Mouse (Mus musculus) midbrain, embryonic 16.5 days (tissue): ENCODE data around the gene Ccnd3. TPM values are rescaled to one million over a fixed set of nuclear protein-coding genes. Genes with fewer than 3 reads are reported as not detected.

ENCODE experiments used
- ATAC-seq: fragments of 200-750 bp; cut with Nextera tagmentation; 2 replicates; pipeline ENCODE4 v1.8.0; 2017; ENCODE audit warnings: moderate TSS enrichment
- H3K27ac ChIP-seq: fragments of 300-500 bp; sonication (generic); 2 replicates; pipeline ENCODE4 v1.5.1; 2014; ENCODE audit warnings: mild to moderate bottlenecking, low read length, mixed read lengths
- H3K27me3 ChIP-seq: fragments of 300-500 bp; sonication (generic); 2 replicates; pipeline ENCODE4 v1.6.1; 2014; ENCODE audit warnings: low read depth, low read length, mixed read lengths; ENCODE audit not compliant: control insufficient read depth, insufficient read depth
- H3K36me3 ChIP-seq: fragments of 300-500 bp; sonication (generic); 2 replicates; pipeline ENCODE4 v1.6.1; 2014; ENCODE audit warnings: mild to moderate bottlenecking, low read length, moderate library complexity, mixed read lengths; ENCODE audit not compliant: control insufficient read depth, insufficient read depth
- H3K4me1 ChIP-seq: fragments of 300-500 bp; sonication (generic); 2 replicates; pipeline ENCODE4 v1.6.1; 2014; ENCODE audit warnings: mild to moderate bottlenecking, low read length, mixed read lengths; ENCODE audit not compliant: control insufficient read depth, insufficient read depth
- H3K4me2 ChIP-seq: fragments of 300-500 bp; sonication (generic); 2 replicates; pipeline ENCODE4 v1.6.1; 2014; ENCODE audit warnings: mild to moderate bottlenecking, low read length, mixed read lengths
- H3K4me3 ChIP-seq: fragments of 300-500 bp; sonication (generic); 2 replicates; pipeline ENCODE4 v1.5.1; 2014; ENCODE audit warnings: low read depth, mild to moderate bottlenecking, low read length, moderate library complexity, mixed read lengths
- H3K9ac ChIP-seq: fragments of 300-500 bp; sonication (generic); 2 replicates; pipeline ENCODE4 v1.6.1; 2014; ENCODE audit warnings: low read depth, low read length, mixed read lengths
- H3K9me3 ChIP-seq: fragments of 300-500 bp; sonication (generic); replicated peaks from 2 replicates; pipeline ENCODE4 v1.6.1; 2014; ENCODE audit warnings: mild to moderate bottlenecking, low read length, mixed read lengths; ENCODE audit not compliant: control insufficient read depth, poor library complexity, severe bottlenecking
- WGBS: fragments of 180-500 bp; shearing (Covaris S2); extraction: QIAGEN DNeasy Blood & Tissue Kit; methylation state at CpG from one replicate; pipeline ENCODE4 v1.1.7; 2014; 5-methylcytosine and 5-hydroxymethylcytosine counted together
- polyA plus RNA-seq: library from polyadenylated mRNA; unstranded; fragments of >200 nt; fragmentation: Nextera tagmentation; extraction: Ambion mirVana; gene quantifications from 2 replicates; pipeline ENCODE4 v1.2.1, GENCODE M21; 2015

The Ccnd3 gene
- polyA plus RNA-seq, 1 experiment from 2014 or later, result 58.4 TPM

DNA sequence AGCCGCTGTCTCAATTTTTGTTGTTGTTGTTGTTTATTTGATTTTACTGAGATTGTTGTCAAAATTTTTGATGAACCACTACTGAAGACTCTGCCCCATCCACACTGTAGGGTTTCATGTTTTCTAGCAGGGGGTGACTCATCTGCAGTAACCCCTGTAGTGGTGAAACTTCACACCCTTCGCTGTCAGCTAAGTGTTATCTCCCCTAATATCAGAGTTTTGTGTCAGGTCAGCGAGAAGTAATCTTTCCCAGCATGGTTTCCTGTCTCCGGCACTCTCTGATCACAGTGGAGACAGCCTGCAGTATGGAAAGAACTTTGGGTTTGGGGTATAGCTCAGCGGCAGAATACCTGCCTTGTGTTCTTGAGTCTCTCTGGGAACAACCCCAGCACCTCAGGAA, 59.8 kb downstream of the Ccnd3 start:
- Histone ChIP-seq H3K27me3 (no peaks in the 10 kb centered on the region), H3K4me1 (no peaks in the 10 kb centered on the region), H3K4me3 (no peak overlapping the region), H3K4me2 (no peak overlapping the region), H3K9ac (no peak overlapping the region), H3K27ac (no peak overlapping the region), H3K36me3 (no peaks in the 10 kb centered on the region), H3K9me3 (no peaks in the 10 kb centered on the region)
- no peak for ATAC-seq
- 88% methylated on average over 5 of the region's 5 CpGs for WGBS

DNA sequence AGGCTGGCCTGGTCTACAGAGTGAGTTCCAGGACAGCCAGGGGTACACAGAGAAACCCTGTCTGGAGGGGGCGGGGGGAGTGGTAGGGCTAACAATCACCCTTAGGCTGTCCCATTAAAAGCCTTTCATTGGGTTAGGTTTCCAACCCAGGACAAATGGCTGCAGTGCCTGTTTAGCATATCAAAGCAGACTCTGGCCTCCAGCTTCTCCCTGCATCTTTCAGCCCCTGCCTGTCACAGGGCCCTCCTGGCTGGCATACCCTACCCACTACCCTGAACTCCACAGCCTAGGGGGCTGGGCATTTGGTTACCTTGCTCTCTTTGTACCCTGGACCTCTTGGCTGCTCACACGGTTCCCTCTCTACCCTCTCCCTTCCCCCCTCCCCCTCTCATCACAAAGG, 61.3 kb downstream of the Ccnd3 start:
- WGBS, result 28% methylated on average over 2 of the region's 2 CpGs
- H3K4me1 ChIP-seq, result no peaks in the 10 kb centered on the region

DNA sequence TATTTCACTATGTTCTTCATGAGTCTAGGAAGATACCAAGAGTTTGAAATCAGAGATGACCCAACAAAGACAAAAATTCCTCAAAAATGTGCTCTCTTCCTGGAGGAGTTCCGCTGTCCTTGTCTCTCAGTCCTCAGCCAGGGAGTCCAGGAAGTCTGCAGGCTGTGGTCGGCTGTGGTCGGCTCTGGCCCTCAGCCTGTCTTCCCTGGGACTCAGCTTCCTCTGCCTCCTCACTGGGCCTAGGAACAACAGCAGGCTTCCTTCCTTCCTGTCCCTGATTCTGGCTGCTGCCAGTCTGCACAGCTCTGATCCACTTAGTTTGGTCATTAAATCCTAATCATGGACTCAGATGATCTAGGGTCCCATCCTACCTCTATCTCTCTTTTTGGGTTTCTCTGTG, 62.4 kb downstream of the Ccnd3 start:
- Histone ChIP-seq H3K4me1 (no peaks in the 10 kb centered on the region), H3K9ac (no peak overlapping the region), H3K4me2 (no peak overlapping the region), H3K27ac (no peak overlapping the region), H3K27me3 (no peaks in the 10 kb centered on the region), H3K4me3 (no peak overlapping the region), H3K36me3 (no peaks in the 10 kb centered on the region), H3K9me3 (no peaks in the 10 kb centered on the region)
- 73% methylated on average over 3 of the region's 3 CpGs for WGBS
- no peak for ATAC-seq

More for the DNA sequence above, 61.3 kb downstream of the Ccnd3 start:
- Histone ChIP-seq H3K9me3 (no peaks in the 10 kb centered on the region), H3K9ac (no peak overlapping the region), H3K27me3 (no peaks in the 10 kb centered on the region), H3K4me2 (no peak overlapping the region), H3K36me3 (no peaks in the 10 kb centered on the region), H3K4me3 (no peak overlapping the region), H3K27ac (no peak overlapping the region)
- no peak for ATAC-seq

DNA sequence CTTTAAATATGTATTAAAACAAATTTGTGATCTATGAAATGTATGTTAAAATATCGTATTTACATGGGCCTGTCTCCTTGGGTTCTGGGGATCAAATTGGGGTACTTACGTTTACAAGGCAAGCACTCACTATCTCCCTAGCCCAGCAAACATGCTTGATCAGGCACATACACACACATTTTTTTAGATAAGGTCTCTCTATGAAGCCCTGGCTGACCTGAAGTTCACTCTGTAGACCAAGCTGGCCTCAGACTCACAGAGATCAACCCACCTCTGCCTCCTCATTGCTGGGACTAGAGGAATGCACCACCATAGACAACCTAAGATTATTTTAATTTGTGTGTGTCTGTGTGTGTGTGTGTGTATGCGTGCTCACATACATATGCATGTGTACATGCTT, 63.5 kb downstream of the Ccnd3 start:
- no peaks in the 10 kb centered on the region for H3K27me3 ChIP-seq
- H3K9me3 ChIP-seq, result no peaks in the 10 kb centered on the region
- H3K4me3 ChIP-seq, result no peak overlapping the region
- H3K4me1 ChIP-seq, result no peaks in the 10 kb centered on the region
- ATAC-seq, result no peak
- WGBS, result 98% methylated on average over 3 of the region's 3 CpGs
- no peak overlapping the region for H3K27ac ChIP-seq
- H3K4me2 ChIP-seq, result no peak overlapping the region
- H3K36me3 ChIP-seq, result no peaks in the 10 kb centered on the region
- no peak overlapping the region for H3K9ac ChIP-seq

DNA sequence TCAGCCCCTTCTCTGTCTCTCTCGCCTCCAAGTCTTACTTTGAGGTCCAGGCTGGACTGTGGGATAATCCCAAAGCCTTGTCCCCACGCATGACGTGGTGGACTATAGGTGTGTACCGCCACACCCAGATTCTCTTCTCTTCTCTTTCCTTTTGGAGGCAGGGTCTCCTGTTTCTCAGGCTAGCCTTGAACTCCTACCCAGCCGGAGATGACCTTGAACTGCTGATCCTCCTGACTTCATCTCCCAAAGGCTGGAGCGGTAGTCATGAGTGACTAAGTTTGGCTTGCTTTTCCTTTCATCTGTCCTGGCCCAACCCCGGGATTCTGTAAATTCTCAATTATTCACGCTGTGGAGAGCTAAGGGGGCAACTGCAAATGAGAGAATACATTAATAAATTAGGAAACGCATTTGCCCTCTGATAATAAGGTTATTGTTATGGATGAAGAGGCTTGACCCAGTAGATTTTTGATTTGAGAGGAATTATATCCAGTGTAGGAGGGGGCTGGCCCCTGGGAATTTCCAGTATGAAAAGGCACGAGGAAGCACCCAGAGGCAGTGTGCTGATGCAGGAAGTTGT, 64.2 kb downstream of the Ccnd3 start:
- Histone ChIP-seq H3K27ac (no peak overlapping the region), H3K4me1 (no peaks in the 10 kb centered on the region), H3K4me2 (no peak overlapping the region), H3K36me3 (no peaks in the 10 kb centered on the region), H3K27me3 (no peaks in the 10 kb centered on the region), H3K9me3 (no peaks in the 10 kb centered on the region), H3K4me3 (no peak overlapping the region), H3K9ac (no peak overlapping the region)
- ATAC-seq, result no peak
- WGBS, result 42% methylated on average over 10 of the region's 10 CpGs

DNA sequence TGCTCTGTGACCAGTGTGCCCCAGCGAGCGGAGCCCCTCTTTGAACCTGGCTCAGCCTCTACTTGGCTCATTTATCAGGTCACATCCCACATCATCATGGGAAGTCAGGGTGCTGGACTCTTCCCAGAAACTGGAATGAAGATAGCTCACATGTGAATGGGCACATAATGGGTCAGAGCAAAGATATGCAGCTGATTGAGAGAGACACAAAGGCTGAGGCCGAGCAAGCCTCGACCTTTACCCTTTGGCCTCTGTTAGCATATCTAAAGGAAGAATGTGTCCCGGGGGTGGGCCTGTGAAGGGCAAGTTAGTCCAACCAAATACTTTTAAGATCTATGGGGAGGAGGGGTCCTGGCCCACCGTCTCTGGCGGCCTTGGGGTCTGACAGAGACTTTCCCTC, 66.8 kb downstream of the Ccnd3 start:
- Histone ChIP-seq H3K4me3 (no peak overlapping the region), H3K4me1 (no peaks in the 10 kb centered on the region), H3K9me3 (no peaks in the 10 kb centered on the region), H3K9ac (no peak overlapping the region), H3K27me3 (no peaks in the 10 kb centered on the region), H3K4me2 (no peak overlapping the region), H3K27ac (no peak overlapping the region), H3K36me3 (no peaks in the 10 kb centered on the region)
- ATAC-seq, result no peak
- 17% methylated on average over 7 of the region's 7 CpGs for WGBS

DNA sequence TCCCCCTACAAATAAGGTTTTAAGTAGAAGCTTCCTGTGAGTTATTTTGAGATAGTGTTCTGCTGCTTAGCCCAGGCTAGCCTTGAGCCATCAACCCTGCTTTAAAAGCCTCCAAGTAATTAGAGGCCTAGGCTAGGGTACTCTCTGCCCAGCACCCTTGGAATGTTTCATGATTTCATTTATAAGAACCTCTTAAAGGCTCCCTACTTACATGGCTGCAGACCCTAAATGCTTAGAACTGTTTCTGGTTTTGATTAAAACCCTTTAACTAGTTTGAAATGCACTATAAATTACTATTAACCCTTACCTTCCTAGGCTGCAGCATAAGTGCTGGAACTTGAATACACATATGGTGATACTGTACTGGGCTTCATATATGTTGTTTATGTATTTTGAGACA, 67.6 kb downstream of the Ccnd3 start:
- H3K4me3 ChIP-seq, result no peak overlapping the region
- no peaks in the 10 kb centered on the region for H3K9me3 ChIP-seq
- ATAC-seq, result no peak
- no peak overlapping the region for H3K27ac ChIP-seq
- H3K4me2 ChIP-seq, result no peak overlapping the region
- H3K9ac ChIP-seq, result no peak overlapping the region
- no peaks in the 10 kb centered on the region for H3K4me1 ChIP-seq
- H3K27me3 ChIP-seq, result no peaks in the 10 kb centered on the region
- H3K36me3 ChIP-seq, result no peaks in the 10 kb centered on the region

DNA sequence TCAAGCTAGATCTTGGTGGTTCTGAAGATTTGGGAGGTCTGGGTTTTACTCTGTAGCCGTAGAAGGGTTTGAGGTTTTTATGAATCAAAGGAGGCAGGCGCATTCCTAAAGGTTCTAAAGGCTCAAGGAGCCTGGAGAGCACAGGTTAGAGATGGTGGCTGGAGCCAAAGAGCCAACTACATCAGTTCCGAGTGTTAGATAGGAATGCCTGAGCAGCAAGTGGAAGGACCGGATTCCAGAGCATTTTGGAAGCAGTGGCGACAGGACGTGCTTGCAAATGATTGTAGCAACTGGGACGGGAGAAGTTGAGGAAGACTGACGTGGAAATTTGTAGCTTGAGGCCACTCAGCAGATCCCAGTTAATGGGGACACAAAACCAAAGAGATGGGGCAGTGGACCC, 69.2 kb downstream of the Ccnd3 start:
- no peaks in the 10 kb centered on the region for H3K4me1 ChIP-seq
- H3K9ac ChIP-seq, result no peak overlapping the region
- H3K4me3 ChIP-seq, result no peak overlapping the region
- 81% methylated on average over 8 of the region's 8 CpGs for WGBS
- no peak overlapping the region for H3K27ac ChIP-seq
- ATAC-seq, result no peak
- H3K27me3 ChIP-seq, result no peaks in the 10 kb centered on the region
- no peaks in the 10 kb centered on the region for H3K9me3 ChIP-seq
- no peaks in the 10 kb centered on the region for H3K36me3 ChIP-seq
- H3K4me2 ChIP-seq, result no peak overlapping the region

DNA sequence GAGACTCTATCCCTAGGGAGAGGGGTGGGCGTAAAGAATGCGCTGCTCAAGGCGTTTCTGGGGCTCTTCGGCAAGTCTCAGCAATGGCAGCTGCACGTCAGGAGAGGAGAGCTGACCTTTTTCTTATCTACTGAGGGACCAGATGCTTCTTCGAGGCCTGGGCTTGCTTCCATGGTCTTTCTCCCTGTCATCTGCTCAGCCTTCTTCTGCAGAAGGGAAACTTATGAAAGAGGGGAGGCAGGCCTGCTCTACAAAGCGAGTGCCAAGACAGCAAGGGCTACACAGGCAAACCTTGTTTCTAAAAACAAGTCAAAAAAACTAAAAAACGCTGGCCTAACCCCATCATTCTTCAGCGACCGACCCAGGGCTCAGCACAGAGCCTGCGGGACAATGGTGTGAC, 70.0 kb downstream of the Ccnd3 start:
- WGBS, result 76% methylated on average over 11 of the region's 11 CpGs
- H3K27ac ChIP-seq, result no peak overlapping the region
- H3K9me3 ChIP-seq, result no peaks in the 10 kb centered on the region
- H3K4me3 ChIP-seq, result no peak overlapping the region
- no peaks in the 10 kb centered on the region for H3K27me3 ChIP-seq
- no peaks in the 10 kb centered on the region for H3K36me3 ChIP-seq
- H3K4me1 ChIP-seq, result no peaks in the 10 kb centered on the region
- no peak for ATAC-seq
- no peak overlapping the region for H3K4me2 ChIP-seq
- H3K9ac ChIP-seq, result no peak overlapping the region

DNA sequence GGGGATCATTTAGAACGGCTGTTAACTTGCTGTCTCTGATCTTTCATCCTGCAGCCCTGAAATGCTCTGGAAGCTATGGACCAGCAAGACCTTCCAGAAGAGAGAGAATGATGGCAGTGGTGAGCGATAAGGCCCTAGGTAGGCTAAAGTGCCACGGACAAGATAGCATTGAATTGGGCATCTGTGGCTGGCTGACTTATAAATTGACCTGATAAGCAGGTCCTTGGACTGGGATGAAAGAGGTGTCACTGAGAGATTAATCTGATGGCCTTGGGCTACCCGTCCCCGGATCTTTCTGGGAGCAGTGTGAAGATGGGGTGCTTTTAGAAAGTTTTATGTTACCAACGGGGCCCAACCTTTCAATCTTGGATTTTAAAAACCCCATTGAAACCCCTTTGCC, 73.8 kb downstream of the Ccnd3 start:
- Histone ChIP-seq H3K9me3 (no peaks in the 10 kb centered on the region), H3K4me1 (no peaks in the 10 kb centered on the region), H3K27me3 (no peaks in the 10 kb centered on the region), H3K4me2 (no peak overlapping the region), H3K36me3 (no peaks in the 10 kb centered on the region), H3K27ac (no peak overlapping the region), H3K4me3 (no peak overlapping the region), H3K9ac (no peak overlapping the region)
- 88% methylated on average over 6 of the region's 6 CpGs for WGBS
- no peak for ATAC-seq
